ENCODE assay signal across 8 mouse cellular contexts in genomic region chr5:38307255-38308101, GRCm38 (mm10). TPM values are rescaled to one million over a fixed set of nuclear protein-coding genes. Genes with fewer than 3 reads are reported as not detected.
DNase-seq lines count a peak whose midpoint lies in the region; ATAC-seq lines count a peak whose summit lies in the region.

No protein-coding gene starts in this region.

- ATAC-seq in inflammation-experienced regulatory T-cells, adult 6 months: peak; percentile 89

- DNase-seq in adipocyte (ENCODE audit: low spot score): peak; percentile 96
- DNase-seq in embryo, embryonic 10 days (ENCODE audit: low spot score): peak; percentile 95
- DNase-seq in gastrocnemius, postnatal 10 days: peak; percentile 92
- DNase-seq in left cerebral cortex, postnatal 10 days (ENCODE audit: extremely low spot score in 1 of 2, low spot score in 2 of 2): peak; percentile 85 to 90
- DNase-seq in mesoderm, embryonic 11.5 days (ENCODE audit: low read depth, low spot score): peak; percentile 93
- peak; percentile 71 to 76 for DNase-seq in right cerebral cortex, postnatal 36 days (ENCODE audit: low spot score in 2 of 2)
- peak; percentile 78 for DNase-seq in yolk sac, embryonic 10.5 days (ENCODE audit: low spot score)

- intact Hi-C loops in left cerebral cortex, postnatal 10 days (cut with DNase I): loop anchor here (2.0 to 5.0 kb wide), 4 partner anchors 163 to 315 kb away; no protein-coding TSS in a partner anchor

RNA-seq across cellular contexts. Expression of gene Drd5, which starts 11.7 kb away (rescaled TPM):
- not detected for total RNA-seq in gastrocnemius, postnatal 10 days (2021)
- under 1 TPM in 1 of 3 experiments, not detected in 2; 0.13 TPM for polyA plus RNA-seq in inflammation-experienced regulatory T-cells, adult 6 months (2017; shearing (Covaris generic))
- 1 to 10 TPM; 1.8 to 1.9 TPM for total RNA-seq in left cerebral cortex, postnatal 10 days (2021)

RNA-seq across cellular contexts. Expression of gene Otop1, which starts 31.7 kb away (rescaled TPM):
- total RNA-seq in gastrocnemius, postnatal 10 days (2021): under 1 TPM; 0.47 TPM
- not detected for polyA plus RNA-seq in inflammation-experienced regulatory T-cells, adult 6 months (2017; shearing (Covaris generic))
- not detected for total RNA-seq in left cerebral cortex, postnatal 10 days (2021)

RNA-seq across cellular contexts. Expression of gene Tmem128, which starts 47.5 kb away (rescaled TPM):
- 10 to 100 TPM; 12.1 to 16.4 TPM for total RNA-seq in gastrocnemius, postnatal 10 days (2021)
- polyA plus RNA-seq in inflammation-experienced regulatory T-cells, adult 6 months (2017; shearing (Covaris generic)): 100 to 1,000 TPM; 101 to 125 (median 113) TPM
- total RNA-seq in left cerebral cortex, postnatal 10 days (2021): 10 to 100 TPM; 39.1 to 40.4 TPM

Comparison
In these comparisons a context has a peak if more than half of its experiments do, and no peak if none do; other contexts are left out.
1. Peak in every context shown above with its lines: DNase-seq and ATAC-seq.